In genomic region chr1:195091699-195092219, GRCm38 (mm10) we compare ENCODE assay signal across 8 mouse cellular contexts. TPM values are rescaled to one million over a fixed set of nuclear protein-coding genes. Genes with fewer than 3 reads are reported as not detected.
DNase-seq lines count a peak whose midpoint lies in the region; ATAC-seq and TF ChIP-seq lines count a peak whose summit lies in the region.

No protein-coding gene starts in this region.

- DNase-seq in heart, embryonic 10.5 days (ENCODE audit: low spot score) = no peak
- DNase-seq in heart, postnatal 14 days = no peak
- DNase-seq in MEL (ENCODE audit: low read depth, low spot score) = no peak
- no peak for DNase-seq in hindbrain, embryonic 10.5 days (ENCODE audit: low spot score)
- DNase-seq in thymus, adult 18-20 months = no peak
- DNase-seq in urinary bladder, adult 2 months (ENCODE audit: low spot score) = no peak

- no peak for TF ChIP-seq CTCF in MEL (IDR thresholded peaks at IDR 0.05 in 2 of 3, conservative IDR thresholded peaks at IDR 0.05 in 1 of 3; ENCODE audit: control insufficient read depth in 1 of 3, insufficient read depth in 1 of 3, low read depth in 2 of 3, low read length in 3 of 3, poor library complexity in 1 of 3, severe bottlenecking in 1 of 3)

- peaks cover 8% of the 10 kb centered on the region for H3K36me3 ChIP-seq in heart, embryonic 10.5 days
- H3K36me3 ChIP-seq in MEL (ENCODE audit: control insufficient read depth in 1 of 2, insufficient read depth in 2 of 2, low read length in 2 of 2) = peaks cover 0 to 9% of the 10 kb centered on the region in 2 experiments; a peak in 2 of 4 replicates
- peaks cover 5% of the 10 kb centered on the region for H3K36me3 ChIP-seq in hindbrain, embryonic 10.5 days
- H3K36me3 ChIP-seq in megakaryocyte, embryonic 14.5 days (replicated peaks; ENCODE audit: low read length) = peaks cover 24% of the 10 kb centered on the region

- TF ChIP-seq EP300 in MEL (IDR thresholded peaks at IDR 0.05; ENCODE audit: low read depth in 1 of 2, low read length in 2 of 2) = peak; percentile 39 to 41; a peak in 3 of 4 replicates

- peak overlapping the region; percentile 64 for H3K4me3 ChIP-seq in heart, embryonic 10.5 days
- peak overlapping the region; percentile 83 to 95 for H3K4me3 ChIP-seq in MEL (ENCODE audit: control insufficient read depth in 1 of 2, insufficient read depth in 1 of 2, low read depth in 2 of 2, low read length in 2 of 2)
- peak overlapping the region; percentile 54 for H3K4me3 ChIP-seq in hindbrain, embryonic 10.5 days
- H3K4me3 ChIP-seq in megakaryocyte, embryonic 14.5 days (replicated peaks) = peak overlapping the region; percentile 94

- H3K27me3 ChIP-seq in heart, embryonic 10.5 days (ENCODE audit: insufficient read depth, poor library complexity, severe bottlenecking) = no peaks in the 10 kb centered on the region
- H3K27me3 ChIP-seq in MEL (ENCODE audit: control insufficient read depth in 1 of 2, insufficient read depth in 2 of 2, low read length in 2 of 2) = no peaks in the 10 kb centered on the region
- no peaks in the 10 kb centered on the region for H3K27me3 ChIP-seq in hindbrain, embryonic 10.5 days (ENCODE audit: insufficient read depth, poor library complexity, severe bottlenecking)
- no peaks in the 10 kb centered on the region for H3K27me3 ChIP-seq in megakaryocyte, embryonic 14.5 days (replicated peaks)

- no peak for ATAC-seq in inflammation-experienced regulatory T-cells, adult 6 months

- H3K79me2 ChIP-seq in MEL (ENCODE audit: control insufficient read depth, insufficient read depth, low read length, poor library complexity) = no peaks in the 10 kb centered on the region; the same call in 1 of the 2 replicates

- WGBS in heart, embryonic 10.5 days = 17% methylated on average over 11 of the region's 11 CpGs
- 24% methylated on average over 11 of the region's 11 CpGs for WGBS in hindbrain, embryonic 10.5 days

- intact Hi-C loops in heart, postnatal 14 days (cut with DNase I) = loop anchor here (10.0 kb wide), 1 partner anchor 117 kb away; no protein-coding TSS in a partner anchor

- peak overlapping the region; percentile 84 for H3K27ac ChIP-seq in heart, embryonic 10.5 days
- H3K27ac ChIP-seq in MEL (ENCODE audit: control insufficient read depth, low read depth, low read length) = peak overlapping the region; percentile 94
- H3K27ac ChIP-seq in hindbrain, embryonic 10.5 days = peak overlapping the region; percentile 80

- peaks cover 7% of the 10 kb centered on the region for H3K4me1 ChIP-seq in heart, embryonic 10.5 days
- peaks cover 0 to 4% of the 10 kb centered on the region in 2 experiments; a peak in 1 of 4 replicates for H3K4me1 ChIP-seq in MEL (ENCODE audit: control insufficient read depth in 1 of 2, insufficient read depth in 2 of 2, low read length in 2 of 2)
- H3K4me1 ChIP-seq in hindbrain, embryonic 10.5 days (replicated peaks) = peaks cover 12% of the 10 kb centered on the region
- peaks cover 28% of the 10 kb centered on the region for H3K4me1 ChIP-seq in megakaryocyte, embryonic 14.5 days

- H3K9me3 ChIP-seq in heart, embryonic 10.5 days = no peaks in the 10 kb centered on the region
- no peaks in the 10 kb centered on the region for H3K9me3 ChIP-seq in MEL (replicated peaks; ENCODE audit: insufficient read depth, low read length)
- H3K9me3 ChIP-seq in hindbrain, embryonic 10.5 days = no peaks in the 10 kb centered on the region
- no peaks in the 10 kb centered on the region for H3K9me3 ChIP-seq in megakaryocyte, embryonic 14.5 days

- peak overlapping the region; percentile 84 for H3K9ac ChIP-seq in MEL (ENCODE audit: control insufficient read depth, low read depth, low read length, poor library complexity, severe bottlenecking)

- no peak; the same call in 1 of the 2 replicates for TF ChIP-seq RAD21 in MEL (IDR thresholded peaks at IDR 0.05; ENCODE audit: low read depth, low read length)

- TF ChIP-seq POLR2A in MEL (IDR thresholded peaks at IDR 0.05; ENCODE audit: control insufficient read depth in 1 of 2, insufficient read depth in 1 of 2, low read depth in 1 of 2, low read length in 2 of 2, poor library complexity in 1 of 2) = no peak; a peak in 1 of 4 replicates

TF ChIP-seq in MEL, 35 proteins besides CTCF, POLR2A, EP300 and RAD21 (continues in another document):
- TF ChIP-seq E2F4 (IDR thresholded peaks at IDR 0.05; ENCODE audit: borderline replicate concordance, low read depth, low read length) = no peak
- TF ChIP-seq MAX (IDR thresholded peaks at IDR 0.05; ENCODE audit: low read length) = no peak
- TF ChIP-seq ZNF384 (IDR thresholded peaks at IDR 0.05; ENCODE audit: low read depth, low read length) = no peak
- TF ChIP-seq MXI1 (IDR thresholded peaks at IDR 0.05; ENCODE audit: low read depth, low read length) = no peak
- peak; percentile 71; the same call in 1 of the 2 replicates for TF ChIP-seq GABPA (IDR thresholded peaks at IDR 0.05; ENCODE audit: low read depth, low read length)
- no peak for TF ChIP-seq USF1 (IDR thresholded peaks at IDR 0.05; ENCODE audit: low read depth, low read length)
- TF ChIP-seq ZC3H11A (IDR thresholded peaks at IDR 0.05; ENCODE audit: low read depth, low read length) = no peak
- TF ChIP-seq SMC3 (IDR thresholded peaks at IDR 0.05; ENCODE audit: low read depth, low read length) = no peak
- TF ChIP-seq UBTF (IDR thresholded peaks at IDR 0.05; ENCODE audit: borderline replicate concordance, insufficient read depth, low read depth, low read length) = no peak
- TF ChIP-seq SIN3A (IDR thresholded peaks at IDR 0.05; ENCODE audit: low read length) = peak; percentile 58; the same call in 1 of the 2 replicates
- no peak for TF ChIP-seq NRF1 (IDR thresholded peaks at IDR 0.05; ENCODE audit: insufficient read depth, low read depth, low read length, poor library complexity, severe bottlenecking)
- no peak for TF ChIP-seq JUND (IDR thresholded peaks at IDR 0.05; ENCODE audit: low read depth, low read length)
- TF ChIP-seq RCOR1 (IDR thresholded peaks at IDR 0.05; ENCODE audit: low read depth, low read length) = peak; percentile 34; the same call in 1 of the 2 replicates
- TF ChIP-seq TCF12 (IDR thresholded peaks at IDR 0.05; ENCODE audit: low read depth, low read length) = no peak
- TF ChIP-seq MAFK (IDR thresholded peaks at IDR 0.05; ENCODE audit: borderline replicate concordance, low read depth, low read length) = peak; percentile 53; the same call in 1 of the 2 replicates
- peak; percentile 51; the same call in 1 of the 2 replicates for TF ChIP-seq GATA1 (IDR thresholded peaks at IDR 0.05; ENCODE audit: low read depth, low read length)
- no peak for TF ChIP-seq TBP (IDR thresholded peaks at IDR 0.05; ENCODE audit: low read depth, low read length)
- no peak for TF ChIP-seq POLR2AphosphoS2 (IDR thresholded peaks at IDR 0.05; ENCODE audit: low read length)
- TF ChIP-seq ZKSCAN1 (IDR thresholded peaks at IDR 0.05; ENCODE audit: low read depth, low read length) = no peak
- no peak for TF ChIP-seq MYC (IDR thresholded peaks at IDR 0.05; ENCODE audit: low read depth, low read length)
- TF ChIP-seq CHD1 (IDR thresholded peaks at IDR 0.05; ENCODE audit: low read depth, low read length) = 0 out of 2 replicates have a peak, but pooled peaks have one; percentile 22
- no peak for TF ChIP-seq MEF2A (IDR thresholded peaks at IDR 0.05; ENCODE audit: extremely low read depth, insufficient replicate concordance, low read depth, low read length, poor library complexity, severe bottlenecking)
- TF ChIP-seq MAZ (IDR thresholded peaks at IDR 0.05; ENCODE audit: low read depth, low read length) = no peak
- TF ChIP-seq MYB (IDR thresholded peaks at IDR 0.05; ENCODE audit: low read depth, low read length) = no peak
- peak; percentile 17; the same call in 1 of the 2 replicates for TF ChIP-seq TAL1 (IDR thresholded peaks at IDR 0.05; ENCODE audit: low read length)
- TF ChIP-seq NELFE (IDR thresholded peaks at IDR 0.05; ENCODE audit: low read depth, low read length) = no peak
- no peak for TF ChIP-seq POLR2AphosphoS5 (IDR thresholded peaks at IDR 0.05; ENCODE audit: borderline replicate concordance, low read depth, low read length)
- peak; percentile 64 for TF ChIP-seq ETS1 (IDR thresholded peaks at IDR 0.05; ENCODE audit: low read depth, low read length)
- TF ChIP-seq ELF1 (IDR thresholded peaks at IDR 0.05; ENCODE audit: low read depth, low read length) = no peak
- no peak for TF ChIP-seq USF2 (IDR thresholded peaks at IDR 0.05; ENCODE audit: borderline replicate concordance in 1 of 2, insufficient read depth in 1 of 2, low read depth in 1 of 2, low read length in 2 of 2)
- no peak for TF ChIP-seq HCFC1 (IDR thresholded peaks at IDR 0.05; ENCODE audit: low read depth, low read length)
- no peak for TF ChIP-seq ZMIZ1 (IDR thresholded peaks at IDR 0.05; ENCODE audit: low read depth, low read length)

RNA-seq across cellular contexts. Expression of gene Cd46, which starts 0.3 kb away (rescaled TPM):
- 0.58 and 0.70 TPM in 2 replicates for polyA plus RNA-seq in heart, embryonic 10.5 days (2016; fragmentation: Nextera tagmentation; extraction: Ambion mirVana)
- total RNA-seq in heart, postnatal 14 days (2021) = 1 to 10 TPM; 1.7 to 1.9 TPM
- total RNA-seq in MEL (2012; rRNA removed) = 0.50 and 0.65 TPM in 2 replicates
- polyA plus RNA-seq in MEL (2012; ENCODE audit: insufficient read depth in 1 of 2, insufficient read length in 2 of 2, low read depth in 1 of 2, low replicate concordance in 2 of 2, missing spikeins in 1 of 2) = 1 to 10 TPM in 1 of 2 experiments, not detected in 1; 1.3 TPM
- polyA plus RNA-seq in hindbrain, embryonic 10.5 days (2016; fragmentation: Nextera tagmentation; extraction: Ambion mirVana) = 0.55 and 0.62 TPM in 2 replicates
- 0.08 TPM in 1 of 2 replicates, not detected in the other for polyA plus RNA-seq in megakaryocyte, embryonic 14.5 days (2012; ENCODE audit: insufficient read depth, low replicate concordance)
- polyA plus RNA-seq in inflammation-experienced regulatory T-cells, adult 6 months (2017; shearing (Covaris generic)) = 1 to 10 TPM; 2.6 to 3.7 (median 3.6) TPM
- 4.5 and 6.1 TPM in 2 replicates for polyA plus RNA-seq in urinary bladder, adult 2 months (2012; rRNA removed)

RNA-seq across cellular contexts. Expression of gene Cr1l, which starts 39.6 kb away (rescaled TPM):
- 52.8 and 60.0 TPM in 2 replicates for polyA plus RNA-seq in heart, embryonic 10.5 days (2016; fragmentation: Nextera tagmentation; extraction: Ambion mirVana)
- 10 to 100 TPM; 66.8 to 71.2 TPM for total RNA-seq in heart, postnatal 14 days (2021)
- 106 and 116 TPM in 2 replicates for total RNA-seq in MEL (2012; rRNA removed)
- polyA plus RNA-seq in MEL (2012; ENCODE audit: insufficient read depth in 1 of 2, insufficient read length in 2 of 2, low read depth in 1 of 2, low replicate concordance in 2 of 2, missing spikeins in 1 of 2) = 100 to 1,000 TPM in 1 of 2 experiments, not detected in 1; 103 TPM
- polyA plus RNA-seq in hindbrain, embryonic 10.5 days (2016; fragmentation: Nextera tagmentation; extraction: Ambion mirVana) = 42.9 and 45.2 TPM in 2 replicates
- polyA plus RNA-seq in megakaryocyte, embryonic 14.5 days (2012; ENCODE audit: insufficient read depth, low replicate concordance) = 4.4 and 8.3 TPM in 2 replicates
- polyA plus RNA-seq in inflammation-experienced regulatory T-cells, adult 6 months (2017; shearing (Covaris generic)) = 100 to 1,000 TPM; 148 to 184 (median 167) TPM
- polyA plus RNA-seq in urinary bladder, adult 2 months (2012; rRNA removed) = 103 and 106 TPM in 2 replicates
